Mouse (Mus musculus) ES-E14 (cell line): ENCODE results near the gene Pibf1.
A peak's percentile ranks its signal among the peaks of the same experiment; 100 is the strongest.

Source experiments
- CHD2 ChIP-seq: IDR thresholded peaks from 2 replicates; pipeline ENCODE4 v1.6.1; 2014; ENCODE audit warnings: mild to moderate bottlenecking, low read depth, low read length, inconsistent platforms
- HCFC1 ChIP-seq: IDR thresholded peaks from 2 replicates; pipeline ENCODE4 v1.6.1; 2012; ENCODE audit warnings: low read length, inconsistent platforms, borderline replicate concordance; ENCODE audit not compliant: insufficient read depth
- MAFK ChIP-seq: IDR thresholded peaks from 2 replicates; pipeline ENCODE4 v1.6.1; 2014; ENCODE audit warnings: mild to moderate bottlenecking, low read depth, low read length, inconsistent platforms; ENCODE audit not compliant: insufficient read depth
- ZC3H11A ChIP-seq: IDR thresholded peaks from 2 replicates; pipeline ENCODE4 v1.6.1; 2012; ENCODE audit warnings: low read depth, mild to moderate bottlenecking, inconsistent platforms, low read length, borderline replicate concordance
- ZNF384 ChIP-seq: IDR thresholded peaks from 2 replicates; pipeline ENCODE4 v1.6.1; 2012; ENCODE audit warnings: low read depth, low read length, inconsistent platforms

- peak; percentile 38; the same call in 1 of the 2 replicates for TF ChIP-seq MAFK
- TF ChIP-seq ZC3H11A: no peak
- no peak for TF ChIP-seq HCFC1
- no peak for TF ChIP-seq CHD2
- TF ChIP-seq ZNF384: no peak
Observed at GRCm38 (mm10) chr14:99176559-99176958, 77.3 kb downstream of the Pibf1 start.
